Mouse (Mus musculus) A20 (cell line): ENCODE measurements at regions not wholly inside any gene's neighbourhood (a gene's known extent, or its start where the extent isn't known, plus 50 kb on each side); places are given as distances from the start of the nearest gene placed in this dataset.

Source experiments
- DNase-seq: peaks from one replicate; pipeline ENCODE4 v3.0.0-alpha.2; 2011; ENCODE audit warnings: low read depth, low spot score

- DNase-seq = no peak
Measured at GRCm38 (mm10) chr10:106417156-106417555, 53.0 kb upstream of the Ppfia2 start.
